Mouse (Mus musculus): ENCODE results near the gene Pdilt.

DNA sequence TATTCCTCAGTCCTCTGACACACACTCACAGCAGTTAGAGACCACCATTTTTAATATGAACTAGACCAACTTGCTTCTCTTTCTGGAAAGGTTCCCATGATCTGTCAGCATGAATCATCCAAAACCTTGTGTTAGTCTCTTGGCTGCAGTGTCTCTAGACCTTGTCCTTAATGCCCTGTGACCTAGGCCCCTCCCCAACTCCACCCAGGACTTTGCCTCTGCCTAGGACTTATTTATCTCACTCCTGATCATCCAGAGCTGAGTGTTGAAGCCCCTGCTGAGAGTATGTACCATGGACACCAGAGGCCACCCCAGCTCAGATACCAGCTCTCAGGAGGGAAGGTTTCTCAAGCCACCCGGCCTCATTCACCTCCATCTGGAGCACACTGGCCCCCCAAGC, 904 bp downstream of the Pdilt start:
- no peak for TF ChIP-seq CTCF (IDR thresholded peaks at IDR 0.05; ENCODE audit: borderline replicate concordance, insufficient read depth, low read depth, low read length)
- no peak for TF ChIP-seq POLR2A (IDR thresholded peaks at IDR 0.05; ENCODE audit: borderline replicate concordance, insufficient read depth, low read length)

Measured in cerebellum, adult 2 months (tissue).